Mouse (Mus musculus): Measurements from ENCODE around the gene Ctu2. TPM values are rescaled to one million over a fixed set of nuclear protein-coding genes. Genes with fewer than 3 reads are reported as not detected.

The Ctu2 gene
- polyA plus RNA-seq, 1 experiment: 40.5 TPM

DNA sequence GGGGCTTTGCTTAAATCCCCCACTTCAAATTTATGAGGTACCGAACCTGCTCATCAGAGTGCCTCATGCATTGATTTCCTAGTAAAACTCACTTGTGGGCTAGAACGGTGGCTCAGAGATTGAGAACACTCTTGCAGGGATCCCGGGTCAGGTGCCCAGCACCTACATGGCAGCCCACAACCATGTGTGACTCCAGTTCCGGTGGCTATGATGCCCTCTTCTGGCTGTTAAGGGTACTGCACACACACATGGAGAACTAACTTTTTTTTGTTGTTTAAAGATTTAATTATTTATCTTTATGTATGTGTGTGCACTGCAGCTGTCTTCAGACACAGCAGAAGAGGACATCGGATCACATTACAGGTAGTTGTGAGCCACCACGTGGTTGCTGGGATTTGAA is 40.6 kb upstream of the Ctu2 start:
- TF ChIP-seq FLI1 (IDR thresholded peaks at IDR 0.05; ENCODE audit: low read length): no peak
- TF ChIP-seq GATA1 (IDR thresholded peaks at IDR 0.05; ENCODE audit: borderline replicate concordance, low read length): no peak
- Histone ChIP-seq H3K4me3 (replicated peaks) (no peak overlapping the region), H3K9me3 (no peaks in the 10 kb centered on the region), H3K27me3 (replicated peaks) (no peaks in the 10 kb centered on the region), H3K4me1 (peaks cover 94% of the 10 kb centered on the region), H3K36me3 (replicated peaks; ENCODE audit: low read length) (peaks cover 94% of the 10 kb centered on the region)

DNA sequence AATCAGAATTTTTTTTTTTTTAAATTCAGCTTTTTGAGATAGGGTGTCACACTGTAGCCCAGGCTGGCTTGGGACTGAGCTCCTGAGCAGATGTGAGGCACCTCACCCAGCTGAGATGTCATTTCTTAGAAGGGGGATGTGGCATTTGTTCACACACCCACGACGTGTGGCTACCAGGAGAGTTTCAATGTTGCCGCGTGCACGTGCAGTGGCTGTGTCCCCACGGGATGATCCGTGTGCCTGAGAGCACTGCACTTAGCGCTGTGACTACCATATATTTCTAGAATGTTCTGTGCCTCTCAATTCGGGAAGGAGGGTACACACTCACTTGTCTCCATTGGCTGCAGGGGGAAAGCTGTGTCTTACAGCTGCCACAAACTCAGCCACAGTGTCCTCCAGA is 39.8 kb upstream of the Ctu2 start:
- H3K36me3 ChIP-seq (replicated peaks; ENCODE audit: low read length): peaks cover 94% of the 10 kb centered on the region
- no peaks in the 10 kb centered on the region for H3K27me3 ChIP-seq (replicated peaks)
- no peak for TF ChIP-seq FLI1 (IDR thresholded peaks at IDR 0.05; ENCODE audit: low read length)
- no peak for TF ChIP-seq GATA1 (IDR thresholded peaks at IDR 0.05; ENCODE audit: borderline replicate concordance, low read length)
- H3K9me3 ChIP-seq: no peaks in the 10 kb centered on the region
- H3K4me1 ChIP-seq: peaks cover 94% of the 10 kb centered on the region
- H3K4me3 ChIP-seq (replicated peaks): peak overlapping the region; percentile 47

DNA sequence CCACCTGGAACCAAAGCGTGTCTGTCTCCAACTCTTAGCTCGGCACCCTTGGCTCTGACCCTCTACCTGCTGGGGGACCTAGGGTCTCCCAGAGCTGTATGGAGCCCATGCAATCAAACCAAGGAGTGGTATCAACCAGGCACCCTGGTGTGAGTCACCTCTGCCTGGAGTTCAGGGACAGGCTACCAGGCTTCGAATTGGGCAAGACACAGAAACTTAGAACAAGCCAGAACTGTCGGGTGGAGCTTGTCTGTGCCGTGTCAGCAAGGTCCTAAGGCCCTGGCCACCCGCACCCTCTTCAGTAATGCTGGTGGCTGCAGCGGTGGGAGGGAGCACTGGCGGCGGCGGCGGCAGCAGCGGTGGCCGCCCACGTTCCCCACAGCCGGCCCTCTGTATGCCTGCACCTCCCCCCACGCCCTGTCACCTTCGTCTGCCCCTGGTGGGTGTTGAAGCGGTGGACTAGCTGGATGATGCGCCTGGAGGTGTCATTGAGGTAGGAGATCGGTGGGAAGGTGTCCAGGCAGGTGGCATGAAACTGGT is 39.3 kb upstream of the Ctu2 start:
- H3K9me3 ChIP-seq: no peaks in the 10 kb centered on the region
- no peak for TF ChIP-seq FLI1 (IDR thresholded peaks at IDR 0.05; ENCODE audit: low read length)
- no peak for TF ChIP-seq GATA1 (IDR thresholded peaks at IDR 0.05; ENCODE audit: borderline replicate concordance, low read length)
- H3K4me3 ChIP-seq (replicated peaks): peak overlapping the region; percentile 77
- H3K4me1 ChIP-seq: peaks cover 94% of the 10 kb centered on the region
- peaks cover 92% of the 10 kb centered on the region for H3K36me3 ChIP-seq (replicated peaks; ENCODE audit: low read length)
- no peaks in the 10 kb centered on the region for H3K27me3 ChIP-seq (replicated peaks)

DNA sequence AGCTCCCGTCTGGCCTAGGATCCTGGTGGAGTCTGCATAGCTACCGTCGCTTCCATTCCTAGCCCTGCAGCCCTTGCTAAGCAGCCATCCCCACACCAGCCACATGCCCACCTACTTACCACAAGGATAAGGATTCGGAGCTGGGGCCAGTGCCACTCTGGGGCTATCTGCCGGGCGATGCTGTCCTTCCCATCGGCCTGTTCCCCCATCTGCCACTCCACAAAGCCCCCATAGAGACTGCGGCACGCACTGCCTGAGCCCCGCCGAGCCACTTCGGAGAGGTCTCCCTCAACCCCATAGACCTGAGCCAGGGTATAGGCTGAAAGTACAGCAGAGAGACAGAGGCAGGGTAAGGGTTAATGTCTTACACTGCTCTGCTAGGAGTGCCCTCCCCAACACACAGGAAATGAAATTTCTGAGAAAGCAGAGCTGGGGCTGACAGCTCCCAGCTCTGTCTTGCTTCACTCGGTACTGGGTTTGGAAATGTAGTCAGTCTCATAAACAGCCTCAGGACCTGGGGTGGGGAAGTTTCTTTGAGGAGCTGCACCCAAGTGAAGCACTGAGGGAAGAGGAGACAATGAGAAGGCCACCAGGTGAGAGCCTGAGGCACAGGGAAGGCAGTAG is 38.1 kb upstream of the Ctu2 start:
- peaks cover 88% of the 10 kb centered on the region for H3K36me3 ChIP-seq (replicated peaks; ENCODE audit: low read length)
- peaks cover 94% of the 10 kb centered on the region for H3K4me1 ChIP-seq
- peak overlapping the region; percentile 84 for H3K4me3 ChIP-seq (replicated peaks)
- H3K27me3 ChIP-seq (replicated peaks): no peaks in the 10 kb centered on the region
- no peaks in the 10 kb centered on the region for H3K9me3 ChIP-seq
- TF ChIP-seq FLI1 (IDR thresholded peaks at IDR 0.05; ENCODE audit: low read length) (no peak), GATA1 (IDR thresholded peaks at IDR 0.05; ENCODE audit: borderline replicate concordance, low read length) (no peak)

DNA sequence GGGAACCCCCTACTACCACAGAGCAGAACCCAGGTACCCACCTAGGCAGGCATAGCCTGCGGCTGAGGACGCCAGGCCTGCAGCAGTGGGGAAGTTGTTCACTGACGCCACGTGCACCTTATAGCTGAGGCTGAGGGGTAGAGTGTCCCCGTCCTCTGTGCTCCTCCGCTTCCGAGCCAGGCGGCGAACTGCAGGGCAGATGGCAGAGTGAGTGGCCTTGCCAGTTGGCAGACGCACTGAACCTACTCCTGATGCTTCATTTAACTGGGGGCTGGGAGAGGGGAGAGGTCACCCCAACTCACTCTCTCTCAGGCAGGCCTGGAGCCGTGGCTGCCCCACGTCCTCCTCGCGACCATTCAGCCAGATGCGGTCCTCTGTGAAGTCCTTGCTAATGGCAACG is 36.6 kb upstream of the Ctu2 start:
- Histone ChIP-seq H3K27me3 (replicated peaks) (no peaks in the 10 kb centered on the region), H3K4me1 (peaks cover 81% of the 10 kb centered on the region), H3K9me3 (no peaks in the 10 kb centered on the region), H3K36me3 (replicated peaks; ENCODE audit: low read length) (peaks cover 73% of the 10 kb centered on the region), H3K4me3 (replicated peaks) (peak overlapping the region; percentile 64)
- TF ChIP-seq GATA1 (IDR thresholded peaks at IDR 0.05; ENCODE audit: borderline replicate concordance, low read length) (no peak), FLI1 (IDR thresholded peaks at IDR 0.05; ENCODE audit: low read length) (no peak)

DNA sequence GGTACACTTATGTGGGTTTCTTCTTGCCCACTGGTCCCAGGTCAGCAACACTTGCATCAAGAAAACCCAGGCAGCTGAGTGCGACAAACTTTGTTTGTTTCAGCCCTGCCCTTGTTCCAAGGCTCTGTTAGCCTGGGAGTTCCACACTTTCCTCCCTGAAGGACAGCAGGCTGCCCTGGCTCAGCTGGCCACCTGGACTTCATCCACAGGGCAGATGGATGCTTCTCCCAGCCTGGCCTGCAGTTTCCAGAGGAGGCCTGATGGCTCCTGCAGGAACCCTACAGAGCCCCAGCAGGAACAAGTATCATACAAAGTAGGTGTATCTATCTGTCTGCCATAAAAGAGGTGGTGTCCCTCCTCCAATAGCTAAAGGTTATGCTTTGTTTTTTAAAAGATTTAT is 34.6 kb upstream of the Ctu2 start:
- peaks cover 57% of the 10 kb centered on the region for H3K36me3 ChIP-seq (replicated peaks; ENCODE audit: low read length)
- H3K4me1 ChIP-seq: peaks cover 85% of the 10 kb centered on the region

DNA sequence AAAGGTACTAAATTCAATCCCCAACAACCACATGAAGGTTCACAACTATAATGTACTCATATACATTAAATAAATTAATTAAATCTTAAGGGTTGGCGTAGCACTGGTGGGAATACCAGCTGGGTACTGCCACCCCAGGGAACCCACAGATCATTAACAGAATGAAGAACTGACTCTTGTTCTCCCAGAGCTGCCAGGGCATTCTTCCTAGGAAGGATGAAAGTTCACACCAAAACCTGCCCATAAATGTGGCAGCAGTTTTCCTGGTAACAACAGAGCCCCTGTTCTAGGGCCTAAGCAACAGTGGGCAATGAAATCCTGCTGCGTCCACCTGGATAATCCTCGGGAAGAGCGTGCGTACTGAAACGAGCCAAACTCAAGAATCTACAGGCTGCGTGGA is 33.6 kb upstream of the Ctu2 start:
- TF ChIP-seq GATA1 (IDR thresholded peaks at IDR 0.05; ENCODE audit: borderline replicate concordance, low read length) (no peak), FLI1 (IDR thresholded peaks at IDR 0.05; ENCODE audit: low read length) (no peak)
- Histone ChIP-seq H3K36me3 (replicated peaks; ENCODE audit: low read length) (peaks cover 47% of the 10 kb centered on the region), H3K4me1 (peaks cover 81% of the 10 kb centered on the region), H3K27me3 (replicated peaks) (peaks cover 10% of the 10 kb centered on the region), H3K9me3 (no peaks in the 10 kb centered on the region), H3K4me3 (replicated peaks) (peak overlapping the region; percentile 96)

More for the DNA sequence above, 34.6 kb upstream of the Ctu2 start:
- peak overlapping the region; percentile 78 for H3K4me3 ChIP-seq (replicated peaks)
- peaks cover under 1% of the 10 kb centered on the region for H3K27me3 ChIP-seq (replicated peaks)
- TF ChIP-seq GATA1 (IDR thresholded peaks at IDR 0.05; ENCODE audit: borderline replicate concordance, low read length) (no peak), FLI1 (IDR thresholded peaks at IDR 0.05; ENCODE audit: low read length) (no peak)
- no peaks in the 10 kb centered on the region for H3K9me3 ChIP-seq

DNA sequence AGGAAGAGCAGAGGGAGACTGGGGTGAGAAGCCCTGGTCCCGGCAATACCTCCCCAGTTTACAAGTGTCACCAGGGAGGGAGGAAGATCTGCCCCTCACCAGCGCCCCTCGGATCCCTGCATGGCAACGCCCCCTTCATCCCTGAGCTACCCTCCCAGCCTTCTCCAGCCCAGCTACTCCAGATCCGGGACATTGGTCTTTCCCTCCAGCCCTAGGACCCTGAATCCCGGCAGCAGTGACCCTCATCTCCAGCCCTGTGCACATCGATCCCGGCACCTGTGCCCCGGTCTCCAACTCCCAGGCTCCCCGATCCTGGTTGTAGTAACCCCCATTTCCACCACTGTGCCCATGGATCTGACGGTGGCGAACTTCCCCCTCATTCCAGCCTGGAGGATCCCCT is 33.2 kb upstream of the Ctu2 start:
- H3K4me1 ChIP-seq: peaks cover 76% of the 10 kb centered on the region
- H3K9me3 ChIP-seq: no peaks in the 10 kb centered on the region
- TF ChIP-seq FLI1 (IDR thresholded peaks at IDR 0.05; ENCODE audit: low read length) (no peak), GATA1 (IDR thresholded peaks at IDR 0.05; ENCODE audit: borderline replicate concordance, low read length) (no peak)

DNA sequence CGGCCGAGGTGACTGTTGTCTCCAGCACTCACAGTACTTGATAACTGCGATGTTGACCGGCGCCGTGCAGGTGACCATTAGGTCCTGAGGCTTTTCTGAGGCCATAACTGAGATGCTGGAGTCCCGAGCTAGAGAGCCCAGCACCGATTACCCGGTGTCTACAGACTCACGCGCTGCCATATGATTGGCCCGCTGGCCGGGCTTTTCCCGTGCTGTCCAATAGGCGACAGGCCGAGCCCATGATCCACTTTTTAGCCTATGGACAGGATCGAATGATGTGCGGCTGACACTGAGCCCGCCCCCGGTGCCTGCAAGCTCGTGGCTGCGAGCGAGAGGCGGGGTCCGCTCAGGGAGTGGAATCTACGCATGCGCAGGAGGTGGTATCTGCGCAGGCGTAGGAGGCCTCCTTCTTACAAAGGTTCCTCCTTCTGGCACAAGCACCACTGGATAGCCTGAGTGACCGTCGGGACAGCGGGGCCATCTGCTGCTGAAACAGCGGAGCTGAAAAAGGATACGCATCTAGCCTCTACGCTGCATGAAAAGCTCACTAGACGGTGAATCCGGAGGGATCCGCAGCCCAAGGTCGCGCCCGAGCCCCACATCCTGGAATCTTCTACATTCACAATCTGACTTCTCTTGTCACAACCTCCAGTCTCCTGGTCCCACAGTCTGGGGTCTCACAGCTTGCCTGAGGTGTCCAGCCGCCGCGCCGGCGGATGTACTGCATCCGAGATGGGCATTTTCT is 32.5 kb upstream of the Ctu2 start, which contains the start of gene Mvd:
Gene Mvd, minus strand, starts transcription at position 161 of the 745 bp plus-strand sequence.
- Histone ChIP-seq H3K4me3 (replicated peaks) (peak within 1 kb of the TSS; percentile 96), H3K9me3 (no peaks in the 10 kb centered on the region), H3K27me3 (replicated peaks) (peaks cover 15% of the 10 kb centered on the region), H3K36me3 (replicated peaks; ENCODE audit: low read length) (peaks cover 36% of the 10 kb centered on the region), H3K4me1 (peaks cover 70% of the 10 kb centered on the region)
- no peak for TF ChIP-seq FLI1 (IDR thresholded peaks at IDR 0.05; ENCODE audit: low read length)
- no peak for TF ChIP-seq GATA1 (IDR thresholded peaks at IDR 0.05; ENCODE audit: borderline replicate concordance, low read length)

More for the DNA sequence above, 33.2 kb upstream of the Ctu2 start:
- Histone ChIP-seq H3K36me3 (replicated peaks; ENCODE audit: low read length) (peaks cover 43% of the 10 kb centered on the region), H3K27me3 (replicated peaks) (peaks cover 12% of the 10 kb centered on the region), H3K4me3 (replicated peaks) (peak overlapping the region; percentile 96)

Measured in megakaryocyte, embryonic 14.5 days (primary cell).